Mouse (Mus musculus): ENCODE results near the gene Slc29a3.

The Slc29a3 gene

DNA sequence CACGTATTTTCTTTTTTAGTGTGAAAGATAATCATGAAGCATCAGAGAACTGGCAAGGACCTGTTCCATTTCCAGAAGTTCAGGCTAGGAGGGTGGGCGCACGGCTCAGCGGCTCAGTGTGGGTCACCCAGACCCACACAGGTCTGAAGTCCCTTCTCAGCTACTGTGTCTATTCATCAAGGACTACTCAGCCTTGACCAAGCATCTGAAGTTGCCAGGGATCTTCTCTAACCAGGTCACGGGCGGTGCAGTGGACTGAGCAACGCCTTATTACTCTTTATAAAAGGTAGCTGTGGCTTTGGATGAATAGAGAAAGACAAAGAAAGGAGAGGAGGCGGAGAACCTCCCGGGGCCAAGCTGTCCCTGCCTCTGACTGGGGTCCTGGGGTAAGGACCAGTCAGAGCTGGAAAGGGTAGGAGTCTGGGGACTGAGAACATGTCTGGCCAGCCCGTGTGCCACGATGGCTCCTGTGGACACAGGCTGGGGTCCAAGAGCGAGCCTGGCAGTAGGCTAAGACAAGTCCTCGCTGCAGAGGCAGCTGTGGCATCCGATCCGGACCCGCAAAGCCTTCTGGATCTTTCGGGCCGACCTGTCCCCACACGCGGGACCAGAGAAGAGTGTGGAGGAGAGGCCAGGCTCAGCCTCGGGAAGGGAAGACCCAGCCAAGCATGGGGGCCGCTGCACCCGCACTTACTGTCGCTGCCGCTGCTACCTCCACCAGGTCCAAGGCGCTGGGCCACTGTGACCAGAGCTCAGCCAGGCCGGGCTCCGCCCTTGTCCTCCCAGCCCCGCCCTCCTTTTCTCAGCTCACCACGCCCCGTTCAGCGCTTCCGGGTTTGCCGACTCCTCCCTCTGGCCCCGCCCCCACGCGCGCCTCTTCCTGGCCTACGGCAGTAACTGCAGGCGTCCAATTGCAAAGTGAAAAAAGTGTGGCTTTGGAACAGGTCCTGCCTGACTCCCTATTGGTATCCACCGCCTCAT, at the start of gene Slc29a3:
Gene Slc29a3 (minus strand): TSS at position 755 of the 981 bp plus-strand sequence.
- DNase-seq (ENCODE audit: low spot score in 2 of 2): peak; percentile 78 to 86

DNA sequence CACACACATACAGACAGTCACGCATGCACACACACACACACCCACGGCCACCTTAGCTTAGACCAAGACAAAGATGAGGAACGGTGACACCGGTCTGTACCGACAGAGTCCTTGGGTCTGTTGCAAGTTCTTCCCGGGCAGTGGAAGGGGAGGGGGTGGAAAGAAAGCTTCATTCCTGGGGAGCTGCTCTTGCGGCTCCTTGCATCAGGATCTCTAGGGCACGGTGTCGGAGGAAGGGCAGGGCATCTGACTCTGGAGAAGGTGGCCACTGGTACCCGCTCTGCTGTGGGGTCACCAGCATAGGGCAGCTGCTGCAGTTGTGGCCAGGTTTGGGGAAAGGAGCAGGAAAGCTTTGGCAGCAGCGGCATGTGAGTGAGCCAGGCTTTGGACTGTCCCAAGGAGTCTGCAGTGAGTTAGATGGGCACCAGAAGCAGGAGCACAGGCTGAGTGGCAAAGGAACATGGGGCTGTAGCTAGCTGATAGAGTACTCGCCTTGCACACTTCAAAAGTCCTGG, 49.4 kb upstream of the Slc29a3 start:
- DNase-seq (ENCODE audit: low spot score in 2 of 2): no peak

DNA sequence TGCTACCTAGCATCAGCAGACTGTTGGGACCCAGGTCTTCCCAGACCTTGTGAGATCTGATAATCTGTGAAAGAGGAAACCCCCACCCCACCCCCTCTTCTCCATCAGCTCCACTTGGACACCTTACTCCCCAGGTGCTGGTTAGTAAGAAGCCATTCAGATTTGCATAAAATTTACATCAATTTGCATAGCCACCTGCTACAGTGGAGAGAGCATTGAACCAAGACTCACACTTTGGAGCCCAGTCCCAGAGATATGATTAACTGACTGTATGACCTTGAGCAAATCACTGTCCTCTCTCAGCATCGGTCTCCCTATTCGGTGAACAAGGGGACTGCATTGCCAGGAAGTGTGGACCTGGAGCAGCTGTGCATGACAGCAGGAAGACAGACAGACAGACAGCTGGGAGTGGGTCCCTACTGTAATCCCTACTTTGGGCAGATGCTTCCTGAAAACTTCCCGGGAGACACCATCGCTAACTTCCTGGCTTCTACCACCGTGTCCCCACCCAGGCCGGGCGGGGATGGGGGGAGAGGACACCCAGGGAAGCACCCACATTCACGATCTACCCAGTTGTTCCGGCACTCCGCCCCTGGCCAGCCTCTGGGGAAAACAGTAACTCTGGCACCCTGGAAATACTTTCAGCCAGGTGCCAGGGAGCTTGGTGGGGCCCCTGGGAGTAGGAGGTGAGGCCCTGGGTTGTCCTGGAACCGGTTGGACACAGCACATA, 48.7 kb upstream of the Slc29a3 start:
- DNase-seq (ENCODE audit: low spot score in 2 of 2): no peak

DNA sequence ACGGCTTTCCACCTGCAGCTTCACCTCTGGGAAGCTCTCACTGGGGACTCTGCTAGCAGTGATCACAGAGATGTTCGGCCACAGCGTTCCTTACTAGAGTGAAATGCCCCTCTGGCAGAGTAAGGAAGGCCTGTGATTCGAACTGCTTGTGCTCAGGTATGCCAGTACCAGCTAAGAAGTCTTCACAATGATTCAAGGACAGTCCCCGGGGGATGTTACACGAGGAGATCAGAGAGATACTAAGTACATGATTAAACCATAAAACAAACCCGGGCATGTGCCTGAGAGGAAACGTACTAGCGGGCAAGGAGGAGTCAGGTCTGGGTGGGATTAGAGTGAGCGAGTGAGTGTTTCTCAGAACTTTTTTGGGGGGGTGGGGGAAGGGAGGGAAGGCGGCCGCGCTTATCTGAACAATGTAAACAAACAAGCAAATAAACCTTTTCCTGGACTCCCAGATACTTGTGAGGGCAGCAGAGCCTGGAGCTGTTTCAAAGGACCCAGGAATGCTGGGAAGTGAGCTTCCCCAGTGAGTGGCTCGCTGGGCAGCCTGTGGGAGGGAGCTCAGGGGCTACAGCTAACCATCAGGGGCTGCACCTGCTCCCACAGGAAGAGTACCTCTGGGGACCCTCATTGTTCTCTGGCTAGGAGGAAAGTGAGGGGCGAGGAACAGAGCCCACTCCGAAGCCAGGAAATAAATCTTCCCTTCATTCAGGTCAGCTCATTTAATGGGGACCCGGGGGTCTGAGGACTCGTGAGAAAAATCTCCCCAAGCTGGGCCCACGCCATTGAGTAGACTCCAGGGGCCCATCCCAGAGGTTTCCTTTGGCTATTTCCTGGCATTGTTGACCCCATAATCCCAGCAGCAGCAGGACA, 47.9 kb upstream of the Slc29a3 start:
- DNase-seq (ENCODE audit: low spot score in 2 of 2): no peak

DNA sequence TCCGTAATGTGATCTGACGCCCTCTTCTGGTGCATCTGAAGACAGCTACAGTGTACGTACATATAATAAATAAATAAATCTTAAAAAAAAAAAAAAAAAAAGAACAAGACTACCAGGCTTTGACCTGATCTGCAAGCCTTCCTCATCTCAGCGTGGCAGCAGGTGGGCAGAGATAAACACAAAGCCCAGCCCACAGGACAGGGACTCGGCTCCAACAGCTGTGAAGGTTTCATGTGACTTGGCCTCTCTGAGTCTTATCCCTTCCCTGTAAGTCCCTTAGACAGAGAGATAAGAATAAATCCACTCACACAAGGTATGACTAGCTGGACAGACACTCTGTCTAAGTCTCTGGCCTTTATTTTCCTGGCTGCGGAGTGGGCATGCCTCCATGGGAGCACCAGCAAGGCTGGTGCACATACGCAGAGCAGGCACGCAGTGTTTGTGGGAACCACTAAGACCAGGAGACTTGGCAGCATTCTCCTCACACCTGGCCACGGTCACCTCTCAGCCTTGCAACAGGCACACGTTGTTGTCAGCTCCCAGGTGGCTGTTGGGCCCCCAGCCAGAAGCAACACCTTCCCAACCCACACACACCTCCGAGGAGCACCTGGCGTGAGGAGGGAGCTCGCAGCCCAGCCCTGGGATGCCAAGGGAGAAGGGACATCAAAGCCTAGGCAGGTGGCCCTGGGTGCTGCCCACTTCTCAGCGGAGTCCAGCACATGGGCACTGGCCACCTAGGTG, 45.3 kb upstream of the Slc29a3 start:
- DNase-seq (ENCODE audit: low spot score in 2 of 2): no peak

DNA sequence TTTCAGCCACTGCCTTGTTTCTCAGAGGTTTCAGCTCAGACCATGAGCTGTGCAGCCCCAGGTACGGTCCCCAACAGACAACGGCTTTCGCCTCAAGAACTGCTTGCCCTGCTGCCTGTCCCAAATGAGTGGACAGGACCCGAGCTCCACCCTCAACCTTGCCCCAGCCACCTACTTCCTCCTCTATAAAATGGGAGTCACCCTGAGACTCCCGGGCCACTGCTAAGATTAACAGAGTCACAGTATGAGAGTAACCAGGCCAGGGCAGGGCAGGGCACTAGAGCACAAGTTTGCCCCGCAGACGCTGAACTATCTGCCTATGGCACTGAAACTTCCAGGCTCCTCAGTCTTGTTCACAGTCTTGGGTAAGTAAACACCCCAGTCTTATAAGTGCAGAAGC, 43.9 kb upstream of the Slc29a3 start:
- no peak for DNase-seq (ENCODE audit: low spot score in 2 of 2)

DNA sequence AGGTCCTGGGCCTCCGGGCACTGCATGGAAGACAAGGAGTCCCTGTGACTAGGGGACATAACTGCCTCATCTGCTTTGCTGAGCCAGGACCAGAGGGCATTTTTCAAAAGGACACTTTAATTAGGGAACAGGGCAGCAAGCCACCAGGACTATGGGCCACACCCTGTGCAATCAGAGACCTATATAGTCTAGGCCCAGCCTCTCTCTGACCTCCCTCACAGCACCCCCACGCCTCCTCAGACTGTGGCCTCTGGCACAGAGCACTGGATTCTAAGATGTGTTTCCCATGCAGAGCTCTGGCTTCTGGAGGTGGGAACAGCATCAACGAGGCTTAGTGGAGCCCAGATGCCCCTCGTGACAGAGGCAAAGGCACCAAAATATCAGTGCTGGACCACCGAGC, 43.4 kb upstream of the Slc29a3 start:
- no peak for DNase-seq (ENCODE audit: low spot score in 2 of 2)

DNA sequence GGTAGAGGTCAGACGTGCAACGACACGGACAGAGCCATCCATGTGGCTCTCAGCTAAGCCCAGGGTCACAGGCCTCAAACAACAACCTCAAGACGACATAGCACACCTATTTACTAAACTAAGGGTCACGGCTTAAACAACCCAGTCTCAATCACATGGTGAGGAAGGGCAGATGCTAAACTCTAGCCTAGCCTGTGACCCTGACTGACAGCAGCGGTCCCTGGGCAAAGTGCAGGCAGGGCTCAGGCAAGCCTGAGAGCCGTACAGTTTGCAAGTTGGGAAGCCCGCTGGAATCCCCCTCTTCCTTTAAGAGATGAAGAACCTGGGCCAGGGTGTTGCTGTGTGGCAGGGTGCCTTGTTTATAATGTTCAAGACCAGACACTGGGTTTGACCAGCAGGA, 42.2 kb upstream of the Slc29a3 start:
- DNase-seq (ENCODE audit: low spot score in 2 of 2): no peak

DNA sequence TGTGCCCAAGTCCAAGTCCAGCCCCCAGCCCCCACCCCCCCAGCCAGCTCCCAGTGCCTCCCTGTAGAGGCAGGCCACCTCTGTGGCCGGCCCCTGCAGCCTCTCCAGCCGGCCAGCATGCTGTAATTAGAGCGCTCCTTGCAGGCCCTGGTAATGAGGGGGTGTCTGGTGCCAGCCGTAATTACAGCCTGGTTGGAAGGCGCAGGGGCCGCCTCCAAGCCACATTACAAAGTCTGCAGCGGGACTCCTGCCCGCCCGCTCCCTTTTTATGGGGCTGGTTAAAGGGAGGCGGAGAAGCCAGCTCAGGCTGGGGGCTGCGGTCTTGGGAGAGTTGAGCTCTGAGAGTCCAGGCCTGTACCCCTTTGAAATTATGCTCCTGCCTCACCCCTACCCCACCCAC, 41.8 kb upstream of the Slc29a3 start:
- no peak for DNase-seq (ENCODE audit: low spot score in 2 of 2)

DNA sequence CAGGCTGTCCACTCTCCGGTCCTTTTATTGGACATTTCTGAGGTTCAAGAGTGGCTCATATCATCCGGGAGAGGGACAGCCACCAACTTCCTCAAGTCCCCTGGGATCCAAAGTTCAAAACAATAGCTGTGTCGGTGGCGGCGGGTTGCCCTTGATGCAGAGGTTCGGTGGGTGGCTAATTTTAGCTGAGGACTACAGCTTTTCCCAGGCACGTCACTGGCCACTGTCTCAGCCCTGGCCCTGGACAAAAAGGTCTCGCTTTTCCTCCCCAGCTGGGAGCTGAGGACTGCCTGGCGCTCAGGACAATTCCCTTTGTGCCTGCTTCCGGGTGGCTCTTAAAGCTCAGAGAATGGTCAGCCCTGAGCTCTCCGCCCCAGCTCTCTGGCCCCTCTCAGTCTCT, 40.2 kb upstream of the Slc29a3 start:
- DNase-seq (ENCODE audit: low spot score in 2 of 2): no peak

DNA sequence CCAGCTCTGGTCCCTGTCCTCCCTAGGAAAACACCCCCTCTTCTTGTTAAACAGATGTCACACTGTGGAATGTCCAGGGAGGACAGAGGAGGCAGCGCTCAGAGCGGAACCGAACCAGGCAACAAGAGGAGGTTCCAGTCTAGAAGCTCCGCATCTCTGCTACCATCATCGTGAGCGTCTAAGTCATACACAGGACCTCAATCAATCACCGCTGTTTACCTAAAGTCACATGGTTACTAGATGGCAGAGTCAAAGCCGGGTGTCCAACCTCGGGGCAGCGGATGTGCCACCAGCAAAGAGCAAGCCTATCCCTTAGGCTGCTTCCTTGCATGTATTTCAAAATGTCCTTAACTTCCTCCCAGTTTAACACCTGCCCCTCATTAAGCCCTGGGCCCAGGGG, 39.8 kb upstream of the Slc29a3 start:
- no peak for DNase-seq (ENCODE audit: low spot score in 2 of 2)

DNA sequence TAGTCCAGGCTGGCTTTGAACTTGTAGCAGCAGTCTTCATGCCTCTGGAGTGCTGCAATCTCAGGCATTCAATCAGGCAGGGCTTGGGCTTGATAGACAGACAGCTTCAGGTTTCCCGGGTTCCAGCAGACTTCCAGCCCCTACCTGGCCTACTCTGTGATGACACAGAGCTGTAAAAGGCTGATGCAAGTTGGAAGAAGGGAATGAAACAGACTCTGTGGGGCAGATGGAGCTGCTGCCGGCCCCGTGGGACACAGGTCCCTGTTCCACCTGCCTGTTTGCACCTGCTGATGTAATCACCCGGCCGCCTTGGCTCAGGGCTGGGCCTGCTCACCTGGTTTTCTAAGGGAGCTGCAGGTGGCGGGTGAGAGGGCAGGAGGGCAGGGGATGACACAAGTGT, 38.3 kb upstream of the Slc29a3 start:
- DNase-seq (ENCODE audit: low spot score in 2 of 2): no peak

DNA sequence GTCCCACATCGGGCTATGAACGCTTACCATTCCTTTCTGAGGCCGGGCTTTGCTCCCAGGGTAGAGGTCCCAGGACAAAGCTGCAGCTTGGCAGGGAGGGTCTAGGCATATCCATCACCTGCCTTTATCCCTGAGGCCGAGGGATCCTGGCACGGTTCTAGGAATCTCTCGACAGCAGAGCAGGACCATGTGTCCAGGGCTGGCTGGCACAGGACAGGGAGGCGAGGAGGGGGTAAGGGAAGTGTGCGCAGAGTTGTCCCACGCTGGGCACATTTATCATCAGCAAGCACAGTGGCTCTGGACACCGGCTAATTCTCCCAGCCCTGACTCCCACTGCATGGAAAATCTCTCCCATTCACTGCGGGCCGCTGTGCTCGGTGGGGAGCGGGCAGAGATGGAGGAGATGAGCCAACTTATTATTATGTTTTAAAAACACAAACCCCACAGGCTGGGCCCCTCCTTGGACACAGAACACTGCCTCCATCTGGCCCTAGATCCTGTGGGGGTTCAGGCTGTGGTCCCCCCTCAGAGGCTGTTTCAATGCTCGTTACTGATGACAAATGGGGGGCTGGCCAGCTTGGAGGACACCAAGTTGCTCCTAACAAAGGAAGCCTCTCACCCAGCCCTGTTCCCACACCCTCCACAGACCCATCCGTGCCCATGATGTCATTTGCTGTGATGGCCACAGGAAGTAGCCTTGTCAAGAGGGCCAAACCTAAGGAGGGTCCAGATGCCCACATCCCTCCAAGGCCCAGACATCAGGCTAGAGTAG, 34.9 kb upstream of the Slc29a3 start:
- no peak for DNase-seq (ENCODE audit: low spot score in 2 of 2)

DNA sequence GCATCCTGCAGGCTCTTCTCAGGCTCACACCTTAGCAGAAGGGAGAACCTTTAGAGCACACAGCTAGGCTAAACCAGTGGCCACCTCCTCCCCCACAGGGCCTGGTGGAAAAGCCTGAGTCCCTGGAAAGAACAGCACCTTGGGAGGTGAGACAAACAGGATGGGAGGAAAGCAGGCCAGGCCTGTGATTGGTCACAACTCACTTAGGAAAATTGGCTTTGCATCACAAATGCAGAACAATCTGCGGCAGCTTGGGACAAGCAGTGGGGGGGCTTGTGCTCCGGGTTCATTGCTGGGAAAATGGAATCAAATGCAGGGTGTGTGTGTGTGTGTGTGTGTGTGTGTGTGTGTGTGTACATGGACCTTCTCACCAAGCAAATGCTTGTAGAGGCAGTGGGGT, 31.0 kb upstream of the Slc29a3 start:
- no peak for DNase-seq (ENCODE audit: low spot score in 2 of 2)

DNA sequence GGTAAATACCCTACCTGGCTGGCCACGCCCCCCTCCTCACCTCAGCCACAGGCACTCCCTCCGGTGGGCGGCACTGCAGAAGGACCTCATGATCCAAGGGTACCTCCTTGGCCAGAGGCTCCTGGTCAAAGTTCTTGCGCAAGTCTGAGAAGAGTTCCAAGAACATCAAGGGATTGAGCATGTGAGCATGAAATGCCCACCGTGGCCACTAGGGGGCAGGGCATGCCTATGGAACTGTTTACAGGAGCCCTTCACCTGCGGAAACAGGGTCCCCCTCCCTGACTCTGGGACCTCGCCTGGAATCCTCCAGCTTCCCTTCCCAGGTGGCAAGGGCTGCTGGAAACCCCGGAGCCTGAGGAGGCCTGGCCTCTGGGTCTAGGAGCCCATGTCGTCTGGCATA, 27.0 kb upstream of the Slc29a3 start:
- DNase-seq (ENCODE audit: low spot score in 2 of 2): peak; percentile 69 to 70

DNA sequence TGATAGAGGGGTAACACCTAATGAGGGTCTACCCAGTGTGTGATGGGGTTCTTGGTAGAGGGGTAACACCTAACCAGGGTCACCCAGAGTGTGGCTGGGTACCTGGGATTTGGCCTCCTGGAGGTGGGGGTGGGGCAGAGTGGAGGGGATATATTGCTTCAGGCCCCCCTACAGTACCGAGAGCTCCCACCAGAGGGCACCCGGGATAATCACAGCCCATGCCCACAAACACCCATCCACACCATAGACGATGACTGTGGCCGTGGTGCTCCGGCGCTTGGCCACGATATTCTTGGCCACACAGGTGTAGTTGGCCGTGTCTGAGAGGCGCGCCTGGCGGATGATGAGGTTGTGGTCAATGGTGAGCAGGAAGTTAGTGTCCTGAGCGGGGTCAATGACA, 25.9 kb upstream of the Slc29a3 start:
- DNase-seq (ENCODE audit: low spot score in 2 of 2): peak; percentile 26

DNA sequence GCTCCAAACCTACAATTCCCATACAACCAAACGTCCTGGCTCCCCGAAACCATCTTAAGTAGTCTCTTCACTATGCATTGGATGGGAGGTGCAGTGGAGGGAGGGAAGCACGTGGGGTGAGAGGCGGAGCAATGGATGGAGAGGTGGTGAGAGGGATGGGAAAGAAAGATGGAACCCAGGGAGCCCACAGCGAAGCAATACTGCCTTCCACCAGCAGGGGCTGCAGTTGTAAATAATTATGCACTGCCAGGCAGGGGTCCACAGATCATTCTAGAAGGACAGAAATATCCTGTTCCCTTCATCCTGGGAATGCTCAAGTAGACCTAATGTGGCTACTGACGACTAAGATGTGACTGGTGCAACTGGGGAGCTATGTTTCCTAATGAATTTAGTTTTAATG, 22.9 kb upstream of the Slc29a3 start:
- no peak for DNase-seq (ENCODE audit: low spot score in 2 of 2)

DNA sequence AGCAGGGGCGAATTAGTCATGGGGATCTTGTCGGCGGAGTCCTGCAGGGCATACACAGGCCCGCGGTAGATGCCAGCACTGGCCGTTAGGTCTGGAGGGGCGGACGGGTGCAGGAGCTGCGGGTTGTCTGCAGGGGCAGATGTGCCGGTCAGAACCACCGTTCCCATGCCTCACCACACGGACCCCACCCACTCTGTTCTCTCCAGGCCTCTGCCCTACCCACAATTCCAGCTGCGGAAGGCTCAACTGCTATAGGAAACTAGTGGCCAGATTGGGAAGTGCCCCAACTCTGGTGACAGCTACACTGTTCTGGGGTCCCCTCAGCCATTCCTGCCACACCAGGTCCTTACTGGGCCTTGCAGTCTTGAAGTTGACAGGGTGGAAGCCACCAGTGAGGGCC, 22.0 kb upstream of the Slc29a3 start:
- no peak for DNase-seq (ENCODE audit: low spot score in 2 of 2)

DNA sequence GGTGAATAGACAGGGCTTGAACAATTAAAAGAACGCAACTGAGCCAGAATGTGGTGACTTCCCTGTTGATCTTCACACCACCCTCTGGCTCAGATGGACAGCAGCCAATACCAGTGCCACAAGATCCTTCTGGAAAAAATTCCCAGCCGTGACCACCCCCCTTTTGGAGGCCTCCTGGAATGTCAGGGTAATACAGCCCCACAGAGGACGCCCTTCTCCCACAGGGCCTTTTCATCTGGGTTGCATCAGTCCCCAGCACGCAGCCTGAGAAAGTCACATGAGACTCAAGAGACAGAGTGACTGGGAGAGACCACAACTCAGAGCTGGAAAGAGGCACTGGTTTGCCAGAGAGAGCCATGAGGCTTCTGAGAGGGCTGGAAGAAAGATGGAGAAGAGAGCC, 18.3 kb upstream of the Slc29a3 start:
- DNase-seq (ENCODE audit: low spot score in 2 of 2): no peak

DNA sequence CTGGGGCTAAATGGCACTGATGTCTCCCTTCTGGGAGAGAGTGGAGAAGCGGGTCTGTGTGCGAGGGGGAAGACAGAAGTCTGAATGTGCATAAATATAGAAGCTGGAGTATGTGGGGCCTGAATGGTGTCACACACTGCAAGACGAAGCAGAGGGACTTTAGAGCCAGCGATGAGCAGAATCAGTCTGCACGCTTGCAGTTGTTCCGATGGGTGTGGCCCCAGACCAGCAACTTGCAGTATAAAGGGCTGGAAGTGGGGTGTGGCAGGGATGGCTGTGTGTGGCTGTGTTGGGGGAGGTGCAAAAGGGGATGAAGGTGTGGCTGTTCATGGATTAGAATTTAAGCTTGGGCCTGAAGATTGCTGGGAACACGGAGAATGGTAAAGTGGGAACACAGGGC, 16.0 kb upstream of the Slc29a3 start:
- DNase-seq (ENCODE audit: low spot score in 2 of 2): no peak

Data from frontal cortex, postnatal 25 days (tissue).